Mouse (Mus musculus): Measurements from ENCODE around the gene Clic1. TPM values are rescaled to one million over a fixed set of nuclear protein-coding genes. Genes with fewer than 3 reads are reported as not detected.

Gene Clic1
- polyA plus RNA-seq, 1 experiment from 2014 or later, result 351 TPM

- ATAC-seq (ENCODE audit: extremely low read depth, insufficient number of reproducible peaks, low FRiP score, low TSS enrichment), result no peak
- Histone ChIP-seq H3K9ac (no peak overlapping the region), H3K9me3 (peaks cover 2% of the 10 kb centered on the region; the same call in 1 of the 2 replicates), H3K36me3 (no peaks in the 10 kb centered on the region), H3K4me3 (no peak overlapping the region), H3K4me2 (no peak overlapping the region), H3K27ac (replicated peaks) (no peak overlapping the region), H3K4me1 (peaks cover 11% of the 10 kb centered on the region), H3K27me3 (replicated peaks) (peaks cover 40% of the 10 kb centered on the region)
- 38% methylated on average over 6 of the region's 6 CpGs for whole genome bisulfite sequencing
Measured at GRCm38 (mm10) chr17:35070556-35071229, 20.9 kb downstream of the Clic1 start.

- Histone ChIP-seq H3K4me2 (no peak overlapping the region), H3K36me3 (no peaks in the 10 kb centered on the region), H3K9ac (no peak overlapping the region), H3K9me3 (peaks cover 2% of the 10 kb centered on the region; the same call in 1 of the 2 replicates), H3K4me1 (peaks cover 6% of the 10 kb centered on the region; the same call in 1 of the 2 replicates), H3K27ac (replicated peaks) (no peak overlapping the region), H3K27me3 (replicated peaks) (peaks cover 32% of the 10 kb centered on the region), H3K4me3 (no peak overlapping the region)
- 71% methylated on average over 9 of the region's 9 CpGs for WGBS
- ATAC-seq (ENCODE audit: extremely low read depth, insufficient number of reproducible peaks, low FRiP score, low TSS enrichment), result no peak
Measured at GRCm38 (mm10) chr17:35071454-35071853, 21.7 kb downstream of the Clic1 start.

GRCm38 (mm10) chr17:35074097-35074496 is 24.3 kb downstream of the Clic1 start:
- H3K27me3 ChIP-seq (replicated peaks), result peaks cover 11% of the 10 kb centered on the region
- 49% methylated on average over 17 of the region's 17 CpGs for WGBS
- no peak overlapping the region for H3K4me2 ChIP-seq
- no peaks in the 10 kb centered on the region for H3K36me3 ChIP-seq
- no peak for ATAC-seq (ENCODE audit: extremely low read depth, insufficient number of reproducible peaks, low FRiP score, low TSS enrichment)
- H3K9me3 ChIP-seq, result peaks cover 2% of the 10 kb centered on the region; the same call in 1 of the 2 replicates
- no peak overlapping the region for H3K4me3 ChIP-seq
- no peak overlapping the region for H3K27ac ChIP-seq (replicated peaks)
- H3K9ac ChIP-seq, result 0 out of 2 replicates have a peak overlapping the region, but pooled peaks have one; percentile 37
- H3K4me1 ChIP-seq, result peaks cover 22% of the 10 kb centered on the region

DNA sequence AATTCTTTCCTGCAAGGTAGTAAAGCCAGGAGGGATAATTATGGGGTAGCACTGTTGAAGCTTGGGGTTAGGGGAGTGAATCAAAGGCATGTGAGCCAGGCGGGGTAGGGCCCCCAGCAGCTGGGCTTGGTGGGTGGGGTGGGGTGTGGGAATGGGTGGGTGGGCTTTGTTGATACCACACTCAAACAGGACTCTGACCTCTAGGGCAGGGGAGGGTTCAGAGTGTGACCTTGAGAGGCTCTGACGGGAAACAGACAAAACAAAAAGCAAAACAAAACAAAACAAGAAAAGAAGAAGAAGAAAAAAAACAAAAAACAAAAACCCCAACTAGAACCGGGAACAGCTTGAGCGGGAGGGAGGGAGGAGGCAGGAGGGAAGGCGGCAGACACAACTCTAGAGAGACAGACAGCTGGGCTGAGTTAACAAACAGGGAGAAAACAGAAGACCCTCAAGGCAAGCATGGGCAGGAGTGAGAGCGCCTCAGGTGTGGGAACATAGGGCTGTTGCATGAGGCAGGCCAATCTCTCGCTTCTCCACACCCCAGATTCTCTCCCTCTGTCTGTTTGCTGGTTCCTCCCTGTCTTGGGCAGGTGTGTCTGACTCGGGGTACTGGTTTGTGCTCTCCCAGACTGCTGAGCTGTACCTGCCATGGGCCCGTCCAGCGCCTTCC is 26.9 kb downstream of the Clic1 start, which contains the start of gene Ly6g6e:
TSS of gene Ly6g6e (plus strand) at position 396 of the 670 bp plus-strand sequence.
- Histone ChIP-seq H3K27ac (replicated peaks) (peak within 1 kb of the TSS; percentile 13; the same call in 1 of the 2 replicates), H3K4me3 (peak within 1 kb of the TSS; percentile 41), H3K4me2 (peak within 1 kb of the TSS; percentile 67), H3K9me3 (peaks cover 2% of the 10 kb centered on the region; the same call in 1 of the 2 replicates), H3K27me3 (replicated peaks) (peaks cover 15% of the 10 kb centered on the region), H3K36me3 (no peaks in the 10 kb centered on the region), H3K4me1 (peaks cover 29% of the 10 kb centered on the region), H3K9ac (peak within 1 kb of the TSS; percentile 70)
- WGBS, result 36% methylated on average over 10 of the region's 10 CpGs
- no peak for ATAC-seq (ENCODE audit: extremely low read depth, insufficient number of reproducible peaks, low FRiP score, low TSS enrichment)

GRCm38 (mm10) chr17:35077285-35077684 is 27.5 kb downstream of the Clic1 start:
- peaks cover 2% of the 10 kb centered on the region; the same call in 1 of the 2 replicates for H3K9me3 ChIP-seq
- H3K4me1 ChIP-seq, result peaks cover 29% of the 10 kb centered on the region
- H3K9ac ChIP-seq, result peak overlapping the region; percentile 70
- ATAC-seq (ENCODE audit: extremely low read depth, insufficient number of reproducible peaks, low FRiP score, low TSS enrichment), result no peak
- peak overlapping the region; percentile 67 for H3K4me2 ChIP-seq
- H3K27me3 ChIP-seq (replicated peaks), result peaks cover 20% of the 10 kb centered on the region
- H3K36me3 ChIP-seq, result no peaks in the 10 kb centered on the region
- peak overlapping the region; percentile 41 for H3K4me3 ChIP-seq
- WGBS, result 36% methylated on average over 2 of the region's 2 CpGs
- peak overlapping the region; percentile 13; the same call in 1 of the 2 replicates for H3K27ac ChIP-seq (replicated peaks)

- WGBS, result 9% methylated on average over 14 of the region's 14 CpGs
- ATAC-seq (ENCODE audit: extremely low read depth, insufficient number of reproducible peaks, low FRiP score, low TSS enrichment), result no peak
- H3K27me3 ChIP-seq (replicated peaks), result peaks cover 20% of the 10 kb centered on the region
- H3K4me2 ChIP-seq, result peak within 1 kb of the TSS; percentile 67
- no peaks in the 10 kb centered on the region for H3K36me3 ChIP-seq
- peak within 1 kb of the TSS; percentile 13; the same call in 1 of the 2 replicates for H3K27ac ChIP-seq (replicated peaks)
- peaks cover 2% of the 10 kb centered on the region; the same call in 1 of the 2 replicates for H3K9me3 ChIP-seq
- peak within 1 kb of the TSS; percentile 41 for H3K4me3 ChIP-seq
- peaks cover 29% of the 10 kb centered on the region for H3K4me1 ChIP-seq
- H3K9ac ChIP-seq, result peak within 1 kb of the TSS; percentile 70
Measured at GRCm38 (mm10) chr17:35077786-35078233, 28.0 kb downstream of the Clic1 start, which contains the start of gene Ly6g6d. Ly6g6d (minus strand) TSS chr17:35078065.

- H3K9me3 ChIP-seq, result peaks cover 2% of the 10 kb centered on the region; the same call in 1 of the 2 replicates
- peaks cover 27% of the 10 kb centered on the region for H3K27me3 ChIP-seq (replicated peaks)
- peak overlapping the region; percentile 58 for H3K4me2 ChIP-seq
- WGBS, result 9% methylated on average over 9 of the region's 9 CpGs
- peak overlapping the region; percentile 10 for H3K4me3 ChIP-seq
- H3K9ac ChIP-seq, result peak overlapping the region; percentile 48
- peaks cover 29% of the 10 kb centered on the region for H3K4me1 ChIP-seq
- H3K36me3 ChIP-seq, result no peaks in the 10 kb centered on the region
- no peak overlapping the region for H3K27ac ChIP-seq (replicated peaks)
- no peak for ATAC-seq (ENCODE audit: extremely low read depth, insufficient number of reproducible peaks, low FRiP score, low TSS enrichment)
Measured at GRCm38 (mm10) chr17:35079778-35080177, 30.0 kb downstream of the Clic1 start.

GRCm38 (mm10) chr17:35080248-35080647 is 30.5 kb downstream of the Clic1 start:
- WGBS, result 27% methylated on average over 6 of the region's 6 CpGs
- Histone ChIP-seq H3K27me3 (replicated peaks) (peaks cover 27% of the 10 kb centered on the region), H3K4me2 (peak overlapping the region; percentile 58), H3K36me3 (no peaks in the 10 kb centered on the region), H3K9me3 (peaks cover 2% of the 10 kb centered on the region; the same call in 1 of the 2 replicates), H3K27ac (replicated peaks) (no peak overlapping the region), H3K9ac (peak overlapping the region; percentile 48), H3K4me1 (peaks cover 29% of the 10 kb centered on the region), H3K4me3 (peak overlapping the region; percentile 10)
- ATAC-seq (ENCODE audit: extremely low read depth, insufficient number of reproducible peaks, low FRiP score, low TSS enrichment), result no peak

GRCm38 (mm10) chr17:35080710-35081109 is 30.9 kb downstream of the Clic1 start:
- Histone ChIP-seq H3K9ac (no peak overlapping the region), H3K27me3 (replicated peaks) (peaks cover 27% of the 10 kb centered on the region), H3K4me1 (peaks cover 31% of the 10 kb centered on the region), H3K27ac (replicated peaks) (no peak overlapping the region), H3K9me3 (no peaks in the 10 kb centered on the region), H3K36me3 (no peaks in the 10 kb centered on the region), H3K4me3 (no peak overlapping the region), H3K4me2 (no peak overlapping the region)
- 91% methylated on average over 4 of the region's 4 CpGs for WGBS
- no peak for ATAC-seq (ENCODE audit: extremely low read depth, insufficient number of reproducible peaks, low FRiP score, low TSS enrichment)

DNA sequence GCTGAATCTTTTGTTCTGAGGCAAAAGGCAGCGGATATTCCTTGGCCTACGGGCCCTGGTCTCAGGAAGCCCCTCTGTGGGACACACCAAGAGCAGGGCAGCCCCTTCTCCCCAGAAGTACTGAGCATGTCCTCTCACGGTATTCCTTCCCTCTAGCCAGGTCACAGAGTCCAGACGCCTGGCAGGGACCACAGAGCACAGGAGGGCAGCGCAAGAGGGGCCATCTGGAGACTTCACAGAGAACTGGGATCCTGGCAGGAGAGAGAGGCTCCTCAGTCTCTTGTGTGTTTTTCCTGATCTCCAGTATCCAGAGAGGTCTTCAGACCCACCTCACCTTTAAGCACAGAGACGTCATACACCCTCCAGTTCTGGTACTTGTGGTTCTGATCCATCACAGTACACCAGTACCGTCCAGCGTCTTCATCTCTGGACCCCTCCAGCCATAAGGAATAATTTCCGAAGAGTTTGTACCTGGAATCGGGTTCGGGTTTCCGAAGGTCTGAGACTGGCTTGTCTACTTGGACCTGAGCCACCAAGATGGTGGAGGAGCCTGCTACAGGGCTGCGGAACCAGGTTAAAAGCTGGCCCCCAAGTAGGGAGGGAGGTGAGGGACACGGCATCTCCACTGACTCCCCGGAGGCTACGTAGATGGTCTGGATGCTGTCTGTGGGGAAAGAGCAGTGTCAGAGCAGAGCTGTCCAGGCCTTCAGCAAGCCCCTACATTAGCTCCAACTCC is 33.2 kb downstream of the Clic1 start:
- Histone ChIP-seq H3K9ac (no peak overlapping the region), H3K27me3 (replicated peaks) (peaks cover 26% of the 10 kb centered on the region), H3K27ac (replicated peaks) (no peak overlapping the region), H3K4me1 (peaks cover 18% of the 10 kb centered on the region), H3K4me3 (no peak overlapping the region), H3K9me3 (no peaks in the 10 kb centered on the region), H3K36me3 (no peaks in the 10 kb centered on the region), H3K4me2 (no peak overlapping the region)
- ATAC-seq (ENCODE audit: extremely low read depth, insufficient number of reproducible peaks, low FRiP score, low TSS enrichment), result no peak
- WGBS, result 78% methylated on average over 16 of the region's 16 CpGs

Measured in heart, embryonic 13.5 days (tissue).